Mouse (Mus musculus) kidney, adult 2 months (tissue): ENCODE results near the gene Ksr2. TPM values are rescaled to one million over a fixed set of nuclear protein-coding genes. Genes with fewer than 3 reads are reported as not detected.

Experiments
- DNase-seq: peaks from one replicate; pipeline ENCODE4 v3.0.0; 2021
- H3K27ac ChIP-seq: fragments of 200-500 bp; 2 replicates; pipeline ENCODE4 v1.5.1; 2012; ENCODE audit warnings: low read depth, low read length, control low read depth, inconsistent platforms; ENCODE audit not compliant: insufficient read depth
- H3K27me3 ChIP-seq: fragments of 200-500 bp; replicated peaks from 2 replicates; pipeline ENCODE4 v1.6.1; 2012; ENCODE audit warnings: mild to moderate bottlenecking, moderate library complexity, low read length, inconsistent platforms; ENCODE audit not compliant: control insufficient read depth, insufficient read depth
- H3K36me3 ChIP-seq: fragments of 200-500 bp; 2 replicates; pipeline ENCODE4 v1.6.1; 2012; ENCODE audit warnings: mild to moderate bottlenecking, moderate library complexity, low read length, inconsistent platforms; ENCODE audit not compliant: control insufficient read depth, insufficient read depth
- H3K4me1 ChIP-seq: fragments of 200-500 bp; 2 replicates; pipeline ENCODE4 v1.6.1; 2011; ENCODE audit warnings: low read length; ENCODE audit not compliant: control insufficient read depth, insufficient read depth
- H3K4me3 ChIP-seq: fragments of 200-500 bp; 2 replicates; pipeline ENCODE4 v1.5.1; 2011; ENCODE audit warnings: mild to moderate bottlenecking, low read depth, low read length, control low read depth; ENCODE audit not compliant: insufficient read depth
- CTCF ChIP-seq: fragments of 200-500 bp; conservative IDR thresholded peaks from 2 replicates; pipeline ENCODE4 v1.5.1; 2011; ENCODE audit warnings: low read depth, mild to moderate bottlenecking, control low read depth, low read length, moderate library complexity, mixed read lengths; ENCODE audit not compliant: insufficient read depth, insufficient read length
- POLR2A ChIP-seq: fragments of 200-500 bp; IDR thresholded peaks from one replicate; pipeline ENCODE4 v1.6.1; 2011; ENCODE audit warnings: low read depth, low read length, control low read depth
- WGBS: fragments of 180-500 bp; shearing (Covaris S2); methylation state at CpG from one replicate; pipeline ENCODE4 v1.1.7; 2018; 5-methylcytosine and 5-hydroxymethylcytosine counted together
- polyA plus RNA-seq: library from polyadenylated mRNA; depleted of rRNA; stranded (reverse); fragments of >200 nt; gene quantifications from 2 replicates; pipeline ENCODE4 v1.2.3, GENCODE M21; 2012

The Ksr2 gene
- polyA plus RNA-seq, 1 experiment: 1.9 TPM

GRCm38 (mm10) chr5:117659596-117659995 is 245.8 kb downstream of the Ksr2 start:
- H3K4me3 ChIP-seq: no peak overlapping the region
- H3K27me3 ChIP-seq: no peaks in the 10 kb centered on the region
- no peaks in the 10 kb centered on the region for H3K4me1 ChIP-seq
- 64% methylated on average over 13 of the region's 13 CpGs for WGBS
- TF ChIP-seq POLR2A (no peak), CTCF (no peak)
- H3K36me3 ChIP-seq: no peaks in the 10 kb centered on the region
- H3K27ac ChIP-seq: no peak overlapping the region
- DNase-seq: no peak

- no peak for DNase-seq
- no peak overlapping the region for H3K27ac ChIP-seq
- H3K4me1 ChIP-seq: no peaks in the 10 kb centered on the region
These were observed 251.4 kb downstream of the Ksr2 start for GRCm38 (mm10) chr5:117665181-117665580.

GRCm38 (mm10) chr5:117667314-117667713 is 253.5 kb downstream of the Ksr2 start:
- no peak for DNase-seq
- 73% methylated on average over 3 of the region's 4 CpGs for WGBS
- Histone ChIP-seq H3K4me3 (no peak overlapping the region), H3K4me1 (no peaks in the 10 kb centered on the region), H3K27ac (no peak overlapping the region), H3K27me3 (no peaks in the 10 kb centered on the region), H3K36me3 (no peaks in the 10 kb centered on the region)
- no peak for TF ChIP-seq POLR2A
- no peak for TF ChIP-seq CTCF

More at GRCm38 (mm10) chr5:117665181-117665580, 251.4 kb downstream of the Ksr2 start:
- H3K36me3 ChIP-seq: no peaks in the 10 kb centered on the region
- no peak for TF ChIP-seq CTCF
- TF ChIP-seq POLR2A: no peak
- no peak overlapping the region for H3K4me3 ChIP-seq
- 26% methylated on average over 9 of the region's 9 CpGs for WGBS
- H3K27me3 ChIP-seq: no peaks in the 10 kb centered on the region

- no peak for DNase-seq
- H3K27ac ChIP-seq: no peak overlapping the region
- H3K27me3 ChIP-seq: no peaks in the 10 kb centered on the region
- H3K4me3 ChIP-seq: no peak overlapping the region
- 85% methylated on average over 4 of the region's 4 CpGs for WGBS
- TF ChIP-seq CTCF (no peak), POLR2A (no peak)
- 0 out of 2 replicates have a peak, but pooled peaks cover 3% of the 10 kb centered on the region for H3K4me1 ChIP-seq
- H3K36me3 ChIP-seq: no peaks in the 10 kb centered on the region
These were observed 255.5 kb downstream of the Ksr2 start for GRCm38 (mm10) chr5:117669265-117669664.

- H3K4me1 ChIP-seq: 0 out of 2 replicates have a peak, but pooled peaks cover 3% of the 10 kb centered on the region
- WGBS: 65% methylated on average over 7 of the region's 7 CpGs
- H3K4me3 ChIP-seq: no peak overlapping the region
- no peaks in the 10 kb centered on the region for H3K36me3 ChIP-seq
- DNase-seq: no peak
- TF ChIP-seq CTCF: no peak
- no peak for TF ChIP-seq POLR2A
- H3K27ac ChIP-seq: no peak overlapping the region
- no peaks in the 10 kb centered on the region for H3K27me3 ChIP-seq
These were observed 256.0 kb downstream of the Ksr2 start for GRCm38 (mm10) chr5:117669843-117670242.

- TF ChIP-seq POLR2A (no peak), CTCF (no peak)
- Histone ChIP-seq H3K27ac (no peak overlapping the region), H3K27me3 (no peaks in the 10 kb centered on the region), H3K4me3 (no peak overlapping the region), H3K36me3 (no peaks in the 10 kb centered on the region), H3K4me1 (0 out of 2 replicates have a peak, but pooled peaks cover 3% of the 10 kb centered on the region)
- DNase-seq: peak; percentile 19
- 44% methylated on average over 6 of the region's 6 CpGs for WGBS
These were observed 257.6 kb downstream of the Ksr2 start for GRCm38 (mm10) chr5:117671362-117671761.

GRCm38 (mm10) chr5:117675840-117676239 is 262.0 kb downstream of the Ksr2 start:
- no peak overlapping the region for H3K27ac ChIP-seq
- TF ChIP-seq POLR2A (no peak), CTCF (no peak)
- 80% methylated on average over 8 of the region's 8 CpGs for WGBS

More at GRCm38 (mm10) chr5:117675840-117676239, 262.0 kb downstream of the Ksr2 start:
- Histone ChIP-seq H3K4me1 (peaks cover 13% of the 10 kb centered on the region), H3K27me3 (no peaks in the 10 kb centered on the region), H3K36me3 (no peaks in the 10 kb centered on the region), H3K4me3 (no peak overlapping the region)
- DNase-seq: no peak
